Mouse (Mus musculus) heart, embryonic 14.5 days (tissue): ENCODE measurements at regions not wholly inside any gene's neighbourhood (a gene's known extent, or its start where the extent isn't known, plus 50 kb on each side); places are given as distances from the start of the nearest gene placed in this dataset. TPM values are rescaled to one million over a fixed set of nuclear protein-coding genes. Genes with fewer than 3 reads are reported as not detected.

Source experiments
- ATAC-seq: fragments of 200-750 bp; cut with Nextera tagmentation; 2 replicates; pipeline ENCODE4 v1.8.0; 2017; ENCODE audit warnings: low read depth, moderate TSS enrichment; ENCODE audit not compliant: insufficient number of reproducible peaks, insufficient read depth, low FRiP score
- H3K27ac ChIP-seq, 2 experiments: fragments of 200-500 bp in 1 of 2; fragments of 300-500 bp in 1 of 2; sonication (generic) in 1 of 2; replicated peaks in 1 of 2; 2 replicates each; pipeline ENCODE4 v1.5.1; 2012 to 2014; ENCODE audit warnings: low read depth in 2 of 2, low read length in 2 of 2, control low read depth in 1 of 2, mild to moderate bottlenecking in 1 of 2, mixed read lengths in 1 of 2; ENCODE audit not compliant: control insufficient read depth in 1 of 2, insufficient read depth in 1 of 2
- H3K27me3 ChIP-seq: fragments of 300-500 bp; sonication (generic); 2 replicates; pipeline ENCODE4 v1.6.1; 2014; ENCODE audit warnings: mild to moderate bottlenecking, low read length, control low read depth; ENCODE audit not compliant: control insufficient read depth, insufficient read depth
- H3K36me3 ChIP-seq: fragments of 300-500 bp; sonication (generic); 2 replicates; pipeline ENCODE4 v1.6.1; 2014; ENCODE audit warnings: mild to moderate bottlenecking, control low read depth, low read length, mixed read lengths; ENCODE audit not compliant: control insufficient read depth, insufficient read depth
- H3K4me1 ChIP-seq, 2 experiments: fragments of 200-500 bp in 1 of 2; fragments of 300-500 bp in 1 of 2; sonication (generic) in 1 of 2; 2 replicates each; pipeline ENCODE4 v1.6.1; 2012 to 2014; ENCODE audit warnings: low read length in 2 of 2, control low read depth in 1 of 2, mixed read lengths in 1 of 2; ENCODE audit not compliant: control insufficient read depth in 2 of 2, insufficient read depth in 2 of 2
- H3K4me2 ChIP-seq: fragments of 300-500 bp; sonication (generic); 2 replicates; pipeline ENCODE4 v1.6.1; 2014; ENCODE audit warnings: mild to moderate bottlenecking, low read length
- H3K4me3 ChIP-seq, 2 experiments: fragments of 200-500 bp in 1 of 2; fragments of 300-500 bp in 1 of 2; sonication (generic) in 1 of 2; 2 replicates each; pipeline ENCODE4 v1.5.1; 2012 to 2014; ENCODE audit warnings: low read length in 2 of 2, mild to moderate bottlenecking in 2 of 2, control low read depth in 1 of 2, low read depth in 1 of 2, moderate library complexity in 1 of 2; ENCODE audit not compliant: control insufficient read depth in 1 of 2, insufficient read depth in 1 of 2
- H3K9ac ChIP-seq: fragments of 300-500 bp; sonication (generic); 2 replicates; pipeline ENCODE4 v1.6.1; 2014; ENCODE audit warnings: mild to moderate bottlenecking, low read length
- H3K9me3 ChIP-seq: fragments of 300-500 bp; sonication (generic); 2 replicates; pipeline ENCODE4 v1.6.1; 2016; ENCODE audit warnings: low read length, control low read depth; ENCODE audit not compliant: control insufficient read depth
- WGBS: fragments of 180-500 bp; shearing (Covaris S2); extraction: QIAGEN DNeasy Blood & Tissue Kit; methylation state at CpG from one replicate; pipeline ENCODE4 v1.1.7; 2014; 5-methylcytosine and 5-hydroxymethylcytosine counted together
- microRNA-seq: library from miRNA; unstranded; fragments of <30 nt; microRNA quantifications from one replicate; pipeline ENCODE4, GENCODE M21; 2016

DNA sequence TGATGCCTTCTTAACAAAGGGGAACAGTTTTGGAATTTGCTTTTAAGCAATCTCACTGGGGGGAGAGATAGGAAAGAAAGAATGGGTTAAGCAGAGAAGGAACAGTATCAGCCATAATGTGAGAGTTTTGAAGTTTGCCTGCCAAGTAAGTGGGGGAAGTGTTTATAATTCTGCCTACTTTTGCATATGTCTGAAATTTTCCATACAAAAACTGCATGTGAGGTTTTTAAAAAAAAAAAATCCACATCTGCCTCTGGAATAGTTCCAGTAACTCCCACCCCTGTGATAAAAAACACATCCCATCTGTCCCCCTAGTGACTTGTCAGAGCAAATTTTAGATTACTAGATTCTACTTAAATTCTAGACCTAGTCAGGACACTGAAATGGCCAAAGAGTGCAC, 63.5 kb upstream of the Pitrm1 start:
- H3K36me3 ChIP-seq, result no peaks in the 10 kb centered on the region
- H3K27me3 ChIP-seq, result no peaks in the 10 kb centered on the region
- H3K27ac ChIP-seq, result no peak overlapping the region
- no peak overlapping the region for H3K9ac ChIP-seq
- ATAC-seq, result no peak
- no peak overlapping the region for H3K4me3 ChIP-seq
- H3K4me2 ChIP-seq, result no peak overlapping the region
- no peaks in the 10 kb centered on the region for H3K9me3 ChIP-seq
- no peaks in the 10 kb centered on the region for H3K4me1 ChIP-seq

DNA sequence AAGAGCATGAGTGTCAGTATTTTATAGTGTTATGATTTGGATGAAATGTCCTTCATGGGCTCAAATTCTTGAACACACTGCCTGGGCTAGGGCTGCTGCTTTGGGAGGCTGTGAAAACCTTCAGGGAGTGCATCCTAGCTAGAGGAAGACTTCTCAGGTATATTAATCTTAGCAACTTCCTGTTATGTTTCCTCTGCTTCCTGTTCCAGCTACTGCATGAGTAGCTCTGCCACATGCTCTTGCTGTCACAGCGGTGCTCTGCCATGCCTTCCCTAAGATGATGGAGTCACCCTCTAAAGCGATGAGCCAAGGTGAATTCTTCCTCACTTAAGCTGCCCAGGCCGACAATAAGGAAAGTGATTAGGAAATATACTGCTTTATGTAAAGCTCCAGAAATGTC, 60.1 kb upstream of the Pitrm1 start:
- Histone ChIP-seq H3K27ac (no peak overlapping the region), H3K27me3 (no peaks in the 10 kb centered on the region), H3K36me3 (no peaks in the 10 kb centered on the region), H3K9me3 (no peaks in the 10 kb centered on the region), H3K4me3 (no peak overlapping the region), H3K9ac (no peak overlapping the region), H3K4me2 (no peak overlapping the region), H3K4me1 (no peaks in the 10 kb centered on the region; a peak in 1 of 4 replicates)
- ATAC-seq, result no peak
- 75% methylated on average over 3 of the region's 3 CpGs for WGBS

DNA sequence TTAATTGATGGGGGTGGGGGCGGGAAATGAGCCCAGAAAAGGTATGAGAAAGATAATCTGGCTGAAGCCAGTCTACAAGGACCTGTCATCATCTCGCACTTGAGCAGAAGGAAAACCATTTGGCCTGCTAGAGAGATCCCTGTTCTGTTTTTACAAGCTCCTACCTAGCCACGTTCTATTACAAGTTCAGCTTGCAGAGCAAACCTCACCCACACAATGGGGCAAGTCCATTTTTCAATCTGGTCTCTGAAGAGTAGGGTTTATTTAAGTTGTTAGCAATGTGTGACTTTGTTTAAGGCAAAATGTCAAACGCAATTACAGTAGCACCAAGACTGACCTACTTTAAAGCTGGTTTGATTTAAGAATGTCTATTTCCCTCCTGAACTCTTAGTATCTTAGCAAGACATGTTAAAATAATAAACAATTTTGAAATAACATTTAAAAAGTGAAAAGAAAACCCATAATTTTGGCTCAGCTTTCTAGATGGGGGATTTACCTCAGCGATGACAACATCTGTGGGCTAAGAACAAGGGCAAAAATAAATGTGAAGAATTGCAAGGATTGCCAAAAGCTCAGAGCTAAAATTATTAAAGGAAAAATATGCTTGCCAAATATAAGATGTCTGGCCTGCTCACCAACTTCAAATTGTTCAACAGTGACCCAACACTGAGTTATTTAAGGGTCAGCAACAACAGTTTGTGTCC, 54.9 kb upstream of the Pitrm1 start:
- Histone ChIP-seq H3K4me1 (peaks cover 3 to 6% of the 10 kb centered on the region in 2 experiments; a peak in 3 of 4 replicates), H3K27me3 (no peaks in the 10 kb centered on the region), H3K9ac (no peak overlapping the region), H3K36me3 (no peaks in the 10 kb centered on the region), H3K9me3 (no peaks in the 10 kb centered on the region), H3K4me2 (no peak overlapping the region), H3K4me3 (no peak overlapping the region), H3K27ac (peak overlapping the region; percentile 5 to 64; a peak in 2 of 4 replicates)
- 39% methylated on average over 5 of the region's 5 CpGs for WGBS
- ATAC-seq, result peak; percentile 61

Small RNAs in the stretch of these regions (microRNA-seq; reads per million reads assigned to microRNA genes)
- not detected for gene Gm26259
